Mouse (Mus musculus) 3134 (cell line): Measurements from ENCODE around the gene Vmn1r63.
"Not testable (repeated sequence)": the region's sequence is repeated elsewhere in the genome, so short reads cannot be mapped to it uniquely, and the experiment has no call there.

Source experiments
- DNase-seq: peaks from one replicate; pipeline ENCODE4 v3.0.0-alpha.2; 2011; ENCODE audit warnings: low spot score; ENCODE audit not compliant: insufficient read length; ENCODE audit errors: extremely low read depth

Gene Vmn1r63

DNA sequence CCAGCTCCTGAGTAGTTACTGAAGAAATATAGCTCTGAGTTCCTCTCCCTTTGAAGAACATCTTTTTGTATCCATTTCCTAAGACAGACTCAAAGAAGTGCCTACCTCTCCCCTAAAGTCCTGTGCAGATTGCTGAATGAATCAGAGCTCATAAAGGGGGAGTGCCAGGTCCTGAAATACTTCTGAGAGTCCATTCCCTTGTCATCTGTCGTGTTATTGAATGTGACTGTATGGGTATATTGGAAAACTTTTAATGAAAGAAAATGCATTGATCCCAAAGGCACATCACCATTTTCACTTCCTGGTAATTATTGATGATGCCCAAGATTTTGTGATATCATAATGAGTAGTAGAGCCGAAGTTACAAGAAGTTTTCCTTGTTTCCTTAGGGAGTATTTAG is at the start of gene Vmn1r63:
Gene Vmn1r63 (minus strand): TSS at position 101 of the 400 bp plus-strand sequence.
- DNase-seq: not testable (repeated sequence)
